Mouse (Mus musculus) embryonic facial prominence, embryonic 13.5 days (tissue): ENCODE data around the gene Eef2. TPM values are rescaled to one million over a fixed set of nuclear protein-coding genes. Genes with fewer than 3 reads are reported as not detected.
"Not testable (repeated sequence)": the region's sequence is repeated elsewhere in the genome, so short reads cannot be mapped to it uniquely, and the experiment has no call there.

Experiments used
- ATAC-seq: fragments of 200-750 bp; cut with Nextera tagmentation; 2 replicates; pipeline ENCODE4 v1.8.0; 2017; ENCODE audit warnings: low read depth; ENCODE audit not compliant: insufficient number of reproducible peaks, insufficient read depth, low FRiP score, low TSS enrichment
- H3K27ac ChIP-seq: fragments of 300-500 bp; sonication (generic); 2 replicates; pipeline ENCODE4 v1.5.1; 2015; ENCODE audit warnings: moderate library complexity, mild to moderate bottlenecking, inconsistent platforms
- H3K27me3 ChIP-seq: fragments of 300-500 bp; sonication (generic); 2 replicates; pipeline ENCODE4 v1.6.1; 2015; ENCODE audit warnings: mild to moderate bottlenecking, inconsistent platforms
- H3K36me3 ChIP-seq: fragments of 300-500 bp; sonication (generic); 2 replicates; pipeline ENCODE4 v1.6.1; 2015; ENCODE audit warnings: mild to moderate bottlenecking, inconsistent platforms
- H3K4me1 ChIP-seq: fragments of 300-500 bp; sonication (generic); 2 replicates; pipeline ENCODE4 v1.6.1; 2015; ENCODE audit warnings: inconsistent platforms
- H3K4me2 ChIP-seq: fragments of 300-500 bp; sonication (generic); 2 replicates; pipeline ENCODE4 v1.6.1; 2015; ENCODE audit warnings: moderate library complexity, mild to moderate bottlenecking, inconsistent platforms
- H3K4me3 ChIP-seq: fragments of 300-500 bp; sonication (generic); 2 replicates; pipeline ENCODE4 v1.5.1; 2015; ENCODE audit warnings: mild to moderate bottlenecking, inconsistent platforms
- H3K9ac ChIP-seq: fragments of 300-500 bp; sonication (generic); 2 replicates; pipeline ENCODE4 v1.6.1; 2015; ENCODE audit warnings: mild to moderate bottlenecking, inconsistent platforms
- H3K9me3 ChIP-seq: fragments of 300-500 bp; sonication (generic); 2 replicates; pipeline ENCODE4 v1.6.1; 2016; ENCODE audit warnings: inconsistent platforms
- WGBS: fragments of 180-500 bp; shearing (Covaris S2); methylation state at CpG from one replicate; pipeline ENCODE4 v1.1.7; 2015; ENCODE audit warnings: mixed read lengths; 5-methylcytosine and 5-hydroxymethylcytosine counted together
- polyA plus RNA-seq: library from polyadenylated mRNA; unstranded; fragments of >200 nt; fragmentation: Nextera tagmentation; extraction: Ambion mirVana; gene quantifications from 2 replicates; pipeline ENCODE4 v1.2.1, GENCODE M21; 2015

Eef2 gene
- polyA plus RNA-seq, 1 experiment from 2014 or later = 633 TPM

GRCm38 (mm10) chr10:81216260-81216659 is 39.8 kb downstream of the Eef2 start:
- no peaks in the 10 kb centered on the region for H3K4me1 ChIP-seq
- ATAC-seq = no peak
- no peak overlapping the region for H3K4me3 ChIP-seq
- H3K9ac ChIP-seq = no peak overlapping the region
- peaks cover 2% of the 10 kb centered on the region; the same call in 1 of the 2 replicates for H3K27me3 ChIP-seq
- H3K36me3 ChIP-seq = peaks cover 3% of the 10 kb centered on the region; the same call in 1 of the 2 replicates
- H3K27ac ChIP-seq = no peak overlapping the region
- H3K9me3 ChIP-seq = no peaks in the 10 kb centered on the region
- 88% methylated on average over 6 of the region's 6 CpGs for WGBS
- no peak overlapping the region for H3K4me2 ChIP-seq

GRCm38 (mm10) chr10:81216810-81217209 is 40.4 kb downstream of the Eef2 start:
- 89% methylated on average over 6 of the region's 6 CpGs for WGBS

GRCm38 (mm10) chr10:81217267-81217666 is 40.8 kb downstream of the Eef2 start:
- 19% methylated on average over 1 of the region's 1 CpGs for WGBS
- H3K36me3 ChIP-seq, ATAC-seq: not testable (repeated sequence)

More at GRCm38 (mm10) chr10:81216810-81217209, 40.4 kb downstream of the Eef2 start:
- no peak overlapping the region for H3K9ac ChIP-seq
- H3K36me3 ChIP-seq = peaks cover 3% of the 10 kb centered on the region; the same call in 1 of the 2 replicates
- no peak overlapping the region for H3K27ac ChIP-seq
- no peaks in the 10 kb centered on the region for H3K4me1 ChIP-seq
- no peaks in the 10 kb centered on the region for H3K9me3 ChIP-seq
- H3K4me2 ChIP-seq = no peak overlapping the region
- H3K4me3 ChIP-seq = no peak overlapping the region
- no peak for ATAC-seq
- peaks cover 2% of the 10 kb centered on the region; the same call in 1 of the 2 replicates for H3K27me3 ChIP-seq

GRCm38 (mm10) chr10:81217964-81218363 is 41.5 kb downstream of the Eef2 start:
- H3K4me1 ChIP-seq = no peaks in the 10 kb centered on the region
- H3K4me2 ChIP-seq = no peak overlapping the region
- H3K9ac ChIP-seq = no peak overlapping the region
- H3K36me3 ChIP-seq = no peaks in the 10 kb centered on the region
- no peak overlapping the region for H3K4me3 ChIP-seq
- H3K9me3 ChIP-seq = no peaks in the 10 kb centered on the region
- H3K27ac ChIP-seq = no peak overlapping the region
- peaks cover 2% of the 10 kb centered on the region; the same call in 1 of the 2 replicates for H3K27me3 ChIP-seq
- no peak for ATAC-seq
- WGBS = 39% methylated on average over 7 of the region's 7 CpGs

More at GRCm38 (mm10) chr10:81217267-81217666, 40.8 kb downstream of the Eef2 start:
- not testable (repeated sequence) for H3K9ac ChIP-seq, H3K4me2 ChIP-seq, H3K4me3 ChIP-seq, H3K27ac ChIP-seq, H3K27me3 ChIP-seq, H3K4me1 ChIP-seq, H3K9me3 ChIP-seq

GRCm38 (mm10) chr10:81221402-81222015 is 45.1 kb downstream of the Eef2 start:
- peaks cover 2% of the 10 kb centered on the region; the same call in 1 of the 2 replicates for H3K27me3 ChIP-seq
- no peak overlapping the region for H3K9ac ChIP-seq
- no peaks in the 10 kb centered on the region for H3K9me3 ChIP-seq
- no peaks in the 10 kb centered on the region for H3K4me1 ChIP-seq
- H3K4me3 ChIP-seq = no peak overlapping the region
- WGBS = 80% methylated on average over 5 of the region's 5 CpGs
- H3K27ac ChIP-seq = no peak overlapping the region
- H3K4me2 ChIP-seq = no peak overlapping the region
- H3K36me3 ChIP-seq = no peaks in the 10 kb centered on the region
- ATAC-seq = no peak

- not testable (repeated sequence) for H3K27ac ChIP-seq, ATAC-seq, H3K9ac ChIP-seq, H3K4me1 ChIP-seq, H3K36me3 ChIP-seq, H3K4me2 ChIP-seq, H3K4me3 ChIP-seq, H3K9me3 ChIP-seq, H3K27me3 ChIP-seq
- 58% methylated on average over 2 of the region's 2 CpGs for WGBS
Measured at GRCm38 (mm10) chr10:81223731-81224130, 47.3 kb downstream of the Eef2 start.

GRCm38 (mm10) chr10:81229735-81230437 is 53.5 kb downstream of the Eef2 start:
- Histone ChIP-seq H3K9me3 (no peaks in the 10 kb centered on the region), H3K36me3 (no peaks in the 10 kb centered on the region), H3K4me2 (peak overlapping the region; percentile 52), H3K4me3 (peak overlapping the region; percentile 28), H3K27ac (no peak overlapping the region), H3K27me3 (peaks cover 46% of the 10 kb centered on the region), H3K4me1 (peaks cover 22% of the 10 kb centered on the region), H3K9ac (peak overlapping the region; percentile 54)
- WGBS = 13% methylated on average over 20 of the region's 20 CpGs
- no peak for ATAC-seq

- ATAC-seq = no peak
- no peaks in the 10 kb centered on the region for H3K36me3 ChIP-seq
- H3K9ac ChIP-seq = peak within 1 kb of the TSS; percentile 54
- peaks cover 22% of the 10 kb centered on the region for H3K4me1 ChIP-seq
- H3K27me3 ChIP-seq = peaks cover 46% of the 10 kb centered on the region
- no peak within 1 kb of the TSS for H3K27ac ChIP-seq
- WGBS = 6% methylated on average over 27 of the region's 27 CpGs
- H3K4me2 ChIP-seq = peak within 1 kb of the TSS; percentile 52
- peak within 1 kb of the TSS; percentile 28 for H3K4me3 ChIP-seq
- H3K9me3 ChIP-seq = no peaks in the 10 kb centered on the region
Measured at GRCm38 (mm10) chr10:81230438-81231332, 54.3 kb downstream of the Eef2 start, which contains the start of gene Atcay. Gene Atcay, minus strand, starts transcription at chr10:81230833.

- H3K9me3 ChIP-seq = no peaks in the 10 kb centered on the region
- H3K4me3 ChIP-seq = no peak overlapping the region
- no peak overlapping the region for H3K4me2 ChIP-seq
- 54% methylated on average over 7 of the region's 7 CpGs for WGBS
- ATAC-seq = no peak
- H3K27ac ChIP-seq = no peak overlapping the region
- peaks cover 22% of the 10 kb centered on the region for H3K4me1 ChIP-seq
- H3K9ac ChIP-seq = no peak overlapping the region
- H3K27me3 ChIP-seq = peaks cover 46% of the 10 kb centered on the region
- H3K36me3 ChIP-seq = no peaks in the 10 kb centered on the region
Measured at GRCm38 (mm10) chr10:81231436-81231835, 55.0 kb downstream of the Eef2 start.
